Mouse (Mus musculus): ENCODE measurements at regions not wholly inside any gene's neighbourhood (a gene's known extent, or its start where the extent isn't known, plus 50 kb on each side); places are given as distances from the start of the nearest gene placed in this dataset.

DNA sequence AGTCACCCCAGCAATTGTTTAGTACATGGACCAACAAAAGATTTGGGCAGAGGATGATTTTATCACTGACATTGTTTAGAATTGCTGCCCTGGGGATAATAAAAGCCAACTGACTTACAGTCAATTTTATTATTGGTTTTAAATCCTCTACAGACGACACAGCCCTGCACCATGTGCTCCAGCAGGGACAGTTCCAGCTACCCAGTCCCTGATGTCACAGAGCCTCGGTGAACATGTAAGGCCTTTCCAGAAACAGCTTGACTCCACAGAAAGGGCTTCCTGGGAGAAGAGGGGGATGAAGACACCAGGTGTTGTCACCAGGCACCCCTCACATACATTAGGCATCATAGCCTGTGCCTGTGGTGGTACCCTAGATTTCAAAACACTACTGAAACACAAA is 447.0 kb upstream of the Smim15 start:
- in situ Hi-C loops (cut with MboI; ENCODE audit: low sequenced_read_pairs in 2 of 2, unreplicated experiment in 2 of 2): no loop called here
- DNase-seq (ENCODE audit: low read depth, low spot score): no peak
- no peak overlapping the region for H3K4me3 ChIP-seq (ENCODE audit: insufficient read depth in 1 of 2, low read depth in 1 of 2, low read length in 2 of 2, poor library complexity in 1 of 2, severe bottlenecking in 1 of 2)
- no peaks in the 10 kb centered on the region for H3K36me3 ChIP-seq (ENCODE audit: control insufficient read depth, insufficient read depth, low read length, poor library complexity, severe bottlenecking)
- no peak for TF ChIP-seq ZC3H11A (IDR thresholded peaks at IDR 0.05; ENCODE audit: borderline replicate concordance, low read depth, low read length)
- no peak for TF ChIP-seq HCFC1 (IDR thresholded peaks at IDR 0.05; ENCODE audit: borderline replicate concordance, insufficient read depth, low read length)
- TF ChIP-seq MAFK (IDR thresholded peaks at IDR 0.05; ENCODE audit: insufficient read depth, low read depth, low read length): no peak
- no peak for TF ChIP-seq CHD2 (IDR thresholded peaks at IDR 0.05; ENCODE audit: low read depth, low read length)
- H3K4me1 ChIP-seq (ENCODE audit: control insufficient read depth in 2 of 2, insufficient read depth in 2 of 2, low read length in 2 of 2, poor library complexity in 1 of 2): peaks cover 0 to 2% of the 10 kb centered on the region in 2 experiments; a peak in 1 of 4 replicates
- H3K9ac ChIP-seq (ENCODE audit: insufficient read depth, low read depth, low read length, poor library complexity, severe bottlenecking): no peak overlapping the region
- no peak overlapping the region for H3K27ac ChIP-seq (ENCODE audit: insufficient read depth, low read depth, low read length, poor library complexity, severe bottlenecking)
- H3K9me3 ChIP-seq (ENCODE audit: control insufficient read depth, insufficient read depth, low read depth, low read length): no peaks in the 10 kb centered on the region

DNA sequence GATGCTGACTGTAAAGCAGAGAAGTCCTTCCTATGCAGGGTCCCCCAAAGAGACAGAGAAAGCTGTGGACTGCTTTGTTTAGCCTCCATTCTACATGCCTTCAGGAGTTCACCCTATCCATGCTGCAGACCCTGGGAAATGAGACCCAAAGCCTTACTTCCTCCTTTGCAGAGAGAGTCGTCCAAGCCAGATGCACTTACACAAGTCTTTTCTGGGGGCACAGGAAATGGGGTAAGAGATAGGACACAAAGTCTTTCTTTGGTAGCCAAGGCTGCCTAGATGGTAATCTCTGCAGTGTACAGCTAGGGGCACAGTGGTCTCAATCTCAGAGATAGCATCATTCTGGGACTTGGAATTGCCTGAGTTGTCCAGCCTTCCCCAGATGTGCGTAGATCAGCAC is 448.1 kb upstream of the Smim15 start:
- DNase-seq (ENCODE audit: low read depth, low spot score): no peak
- in situ Hi-C loops (cut with MboI; ENCODE audit: low sequenced_read_pairs in 2 of 2, unreplicated experiment in 2 of 2): no loop called here
- no peak overlapping the region for H3K9ac ChIP-seq (ENCODE audit: insufficient read depth, low read depth, low read length, poor library complexity, severe bottlenecking)
- no peak overlapping the region for H3K27ac ChIP-seq (ENCODE audit: insufficient read depth, low read depth, low read length, poor library complexity, severe bottlenecking)
- H3K9me3 ChIP-seq (ENCODE audit: control insufficient read depth, insufficient read depth, low read depth, low read length): no peaks in the 10 kb centered on the region
- no peak overlapping the region for H3K4me3 ChIP-seq (ENCODE audit: insufficient read depth in 1 of 2, low read depth in 1 of 2, low read length in 2 of 2, poor library complexity in 1 of 2, severe bottlenecking in 1 of 2)
- TF ChIP-seq CHD2 (IDR thresholded peaks at IDR 0.05; ENCODE audit: low read depth, low read length) (no peak), ZNF384 (IDR thresholded peaks at IDR 0.05; ENCODE audit: low read depth, low read length) (no peak), MAFK (IDR thresholded peaks at IDR 0.05; ENCODE audit: insufficient read depth, low read depth, low read length) (no peak), ZC3H11A (IDR thresholded peaks at IDR 0.05; ENCODE audit: borderline replicate concordance, low read depth, low read length) (no peak), HCFC1 (IDR thresholded peaks at IDR 0.05; ENCODE audit: borderline replicate concordance, insufficient read depth, low read length) (no peak)
- no peaks in the 10 kb centered on the region for H3K36me3 ChIP-seq (ENCODE audit: control insufficient read depth, insufficient read depth, low read length, poor library complexity, severe bottlenecking)
- H3K4me1 ChIP-seq (ENCODE audit: control insufficient read depth in 2 of 2, insufficient read depth in 2 of 2, low read length in 2 of 2, poor library complexity in 1 of 2): peaks cover 0 to 2% of the 10 kb centered on the region in 2 experiments; a peak in 1 of 4 replicates

- in situ Hi-C loops (cut with MboI; ENCODE audit: low sequenced_read_pairs in 2 of 2, unreplicated experiment in 2 of 2): no loop called here
- no peak for DNase-seq (ENCODE audit: low read depth, low spot score)
- no peaks in the 10 kb centered on the region for H3K36me3 ChIP-seq (ENCODE audit: control insufficient read depth, insufficient read depth, low read length, poor library complexity, severe bottlenecking)
- H3K9ac ChIP-seq (ENCODE audit: insufficient read depth, low read depth, low read length, poor library complexity, severe bottlenecking): no peak overlapping the region
- no peaks in the 10 kb centered on the region for H3K4me1 ChIP-seq (ENCODE audit: control insufficient read depth in 2 of 2, insufficient read depth in 2 of 2, low read length in 2 of 2, poor library complexity in 1 of 2)
- no peak for TF ChIP-seq CHD2 (IDR thresholded peaks at IDR 0.05; ENCODE audit: low read depth, low read length)
- no peak for TF ChIP-seq MAFK (IDR thresholded peaks at IDR 0.05; ENCODE audit: insufficient read depth, low read depth, low read length)
- no peak overlapping the region for H3K4me3 ChIP-seq (ENCODE audit: insufficient read depth in 1 of 2, low read depth in 1 of 2, low read length in 2 of 2, poor library complexity in 1 of 2, severe bottlenecking in 1 of 2)
- H3K9me3 ChIP-seq (ENCODE audit: control insufficient read depth, insufficient read depth, low read depth, low read length): no peaks in the 10 kb centered on the region
- no peak overlapping the region for H3K27ac ChIP-seq (ENCODE audit: insufficient read depth, low read depth, low read length, poor library complexity, severe bottlenecking)
Observed at GRCm38 (mm10) chr13:107588399-107589002, 455.7 kb upstream of the Smim15 start.

DNA sequence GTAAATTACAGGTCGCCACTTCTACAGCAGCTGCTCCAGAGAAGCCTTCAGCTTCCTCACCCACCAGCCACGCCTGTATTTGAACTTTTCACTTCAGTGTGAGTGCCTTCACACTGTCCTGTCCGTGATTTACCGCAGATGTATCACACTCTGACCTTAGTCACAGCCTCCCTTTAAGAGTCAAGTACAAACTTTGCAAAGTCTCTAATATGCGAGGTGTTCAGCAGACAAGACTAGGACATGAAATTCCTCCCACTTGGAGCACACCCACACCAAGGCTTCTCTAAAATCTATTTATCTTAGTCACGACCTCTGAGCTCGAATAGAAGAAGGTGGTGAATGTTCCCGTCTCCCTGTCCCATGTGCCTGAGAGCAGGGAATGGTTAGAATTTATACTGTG is 456.6 kb upstream of the Smim15 start:
- Histone ChIP-seq H3K9ac (ENCODE audit: insufficient read depth, low read depth, low read length, poor library complexity, severe bottlenecking) (no peak overlapping the region), H3K9me3 (ENCODE audit: control insufficient read depth, insufficient read depth, low read depth, low read length) (no peaks in the 10 kb centered on the region), H3K4me1 (ENCODE audit: control insufficient read depth in 2 of 2, insufficient read depth in 2 of 2, low read length in 2 of 2, poor library complexity in 1 of 2) (no peaks in the 10 kb centered on the region), H3K4me3 (ENCODE audit: insufficient read depth in 1 of 2, low read depth in 1 of 2, low read length in 2 of 2, poor library complexity in 1 of 2, severe bottlenecking in 1 of 2) (no peak overlapping the region), H3K36me3 (ENCODE audit: control insufficient read depth, insufficient read depth, low read length, poor library complexity, severe bottlenecking) (no peaks in the 10 kb centered on the region), H3K27ac (ENCODE audit: insufficient read depth, low read depth, low read length, poor library complexity, severe bottlenecking) (no peak overlapping the region)
- no peak for DNase-seq (ENCODE audit: low read depth, low spot score)
- in situ Hi-C loops (cut with MboI; ENCODE audit: low sequenced_read_pairs in 2 of 2, unreplicated experiment in 2 of 2): no loop called here
- TF ChIP-seq HCFC1 (IDR thresholded peaks at IDR 0.05; ENCODE audit: borderline replicate concordance, insufficient read depth, low read length) (no peak), ZNF384 (IDR thresholded peaks at IDR 0.05; ENCODE audit: low read depth, low read length) (no peak), CHD2 (IDR thresholded peaks at IDR 0.05; ENCODE audit: low read depth, low read length) (no peak), MAFK (IDR thresholded peaks at IDR 0.05; ENCODE audit: insufficient read depth, low read depth, low read length) (no peak), ZC3H11A (IDR thresholded peaks at IDR 0.05; ENCODE audit: borderline replicate concordance, low read depth, low read length) (no peak)

GRCm38 (mm10) chr13:107585936-107586335 is 458.3 kb upstream of the Smim15 start:
- Histone ChIP-seq H3K9me3 (ENCODE audit: control insufficient read depth, insufficient read depth, low read depth, low read length) (no peaks in the 10 kb centered on the region), H3K4me1 (ENCODE audit: control insufficient read depth in 2 of 2, insufficient read depth in 2 of 2, low read length in 2 of 2, poor library complexity in 1 of 2) (no peaks in the 10 kb centered on the region), H3K9ac (ENCODE audit: insufficient read depth, low read depth, low read length, poor library complexity, severe bottlenecking) (no peak overlapping the region), H3K4me3 (ENCODE audit: insufficient read depth in 1 of 2, low read depth in 1 of 2, low read length in 2 of 2, poor library complexity in 1 of 2, severe bottlenecking in 1 of 2) (no peak overlapping the region), H3K36me3 (ENCODE audit: control insufficient read depth, insufficient read depth, low read length, poor library complexity, severe bottlenecking) (no peaks in the 10 kb centered on the region), H3K27ac (ENCODE audit: insufficient read depth, low read depth, low read length, poor library complexity, severe bottlenecking) (no peak overlapping the region)
- no peak for DNase-seq (ENCODE audit: low read depth, low spot score)
- in situ Hi-C loops (cut with MboI; ENCODE audit: low sequenced_read_pairs in 2 of 2, unreplicated experiment in 2 of 2): no loop called here
- TF ChIP-seq MAFK (IDR thresholded peaks at IDR 0.05; ENCODE audit: insufficient read depth, low read depth, low read length) (no peak), ZC3H11A (IDR thresholded peaks at IDR 0.05; ENCODE audit: borderline replicate concordance, low read depth, low read length) (no peak), CHD2 (IDR thresholded peaks at IDR 0.05; ENCODE audit: low read depth, low read length) (no peak), ZNF384 (IDR thresholded peaks at IDR 0.05; ENCODE audit: low read depth, low read length) (no peak), HCFC1 (IDR thresholded peaks at IDR 0.05; ENCODE audit: borderline replicate concordance, insufficient read depth, low read length) (no peak)
